Mouse (Mus musculus) heart, postnatal 25 days (tissue): Measurements from ENCODE around the gene Foxr1. TPM values are rescaled to one million over a fixed set of nuclear protein-coding genes. Genes with fewer than 3 reads are reported as not detected.

Source experiments
- DNase-seq: peaks from one replicate; pipeline ENCODE4 v3.0.0; 2022; ENCODE audit warnings: low spot score
- intact Hi-C: fragments of 180-260 bp; cut with DNase I; formaldehyde crosslinking; loops from one replicate; pipeline ENCODE4 v1.15.1; 2025
- microRNA-seq: library from miRNA; unstranded; fragments of <30 nt; microRNA quantifications from one replicate; pipeline ENCODE4 v1.2.0, GENCODE M21; 2022
- total RNA-seq, 2 experiments: library from RNA; stranded (reverse); gene quantifications; 2 replicates each; pipeline ENCODE4 v1.2.3; 2021

Gene Foxr1
- total RNA-seq, 2 experiments from 2014 or later: not detected

- intact Hi-C loops: loop anchor here (5.0 kb wide), 1 partner anchor 97 kb away; no protein-coding TSS in a partner anchor
- no peak for DNase-seq
Measured at GRCm38 (mm10) chr9:44389273-44389672, 51.7 kb downstream of the Foxr1 start.

GRCm38 (mm10) chr9:44387221-44387620 is 53.7 kb downstream of the Foxr1 start:
- intact Hi-C loops: loop anchor here (5.0 kb wide), 1 partner anchor 95 kb away; no protein-coding TSS in a partner anchor

GRCm38 (mm10) chr9:44384596-44384995 is 56.3 kb downstream of the Foxr1 start:
- DNase-seq: no peak
- intact Hi-C loops: no loop called here

More at GRCm38 (mm10) chr9:44387221-44387620, 53.7 kb downstream of the Foxr1 start:
- no peak for DNase-seq

Small RNA genes lying within 50 kb of the gene (microRNA-seq; reads per million reads assigned to microRNA genes)
- not detected for gene Mir7085

Other genes with a start within 250 kb of the Foxr1 start
- gene Cbl, start 207.1 kb downstream of the Foxr1 start, total RNA-seq: 10 to 100 TPM; 18.6 to 22.4 TPM
- gene Ccdc153, start 200.5 kb downstream of the Foxr1 start, total RNA-seq: not detected
- 1 to 10 TPM; 4.3 to 4.4 TPM for gene Pdzd3, start 189.7 kb downstream of the Foxr1 start, total RNA-seq
- 10 to 100 TPM; 19.4 to 20.7 TPM for gene Nlrx1, start 172.5 kb downstream of the Foxr1 start, total RNA-seq
- under 1 TPM; 0.34 to 0.42 TPM for gene Abcg4, start 152.5 kb downstream of the Foxr1 start, total RNA-seq
- 10 to 100 TPM in 1 of 2 experiments, 1 to 10 TPM in 1; 7.9 to 12.7 TPM for gene Hinfp, start 135.5 kb downstream of the Foxr1 start, total RNA-seq
- gene C2cd2l, start 120.9 kb downstream of the Foxr1 start, total RNA-seq: 10 to 100 TPM; 11.7 to 13.9 TPM
- 10 to 100 TPM; 18.6 to 19.6 TPM for gene Dpagt1, start 115.1 kb downstream of the Foxr1 start, total RNA-seq
- 10 to 100 TPM; 14.6 to 15.6 TPM for gene H2afx, start 106.4 kb downstream of the Foxr1 start, total RNA-seq
- gene Hmbs, start 96.9 kb downstream of the Foxr1 start, total RNA-seq: 10 to 100 TPM; 46.3 to 47.0 TPM
- gene Vps11, start 79.5 kb downstream of the Foxr1 start, total RNA-seq: 10 to 100 TPM; 14.3 to 14.8 TPM
- 10 to 100 TPM; 70.2 to 78.9 TPM for gene Hyou1, start 61.6 kb downstream of the Foxr1 start, total RNA-seq
- gene Slc37a4, start 44.3 kb downstream of the Foxr1 start, total RNA-seq: 10 to 100 TPM; 25.5 to 27.9 TPM
- 100 to 1,000 TPM; 745 to 824 TPM for gene Rps25, start 34.0 kb downstream of the Foxr1 start, total RNA-seq
- gene Trappc4, start 33.5 kb downstream of the Foxr1 start, total RNA-seq: 10 to 100 TPM; 34.9 to 35.1 TPM
- gene Ccdc84, start 22.6 kb downstream of the Foxr1 start, total RNA-seq: 1 to 10 TPM; 7.2 to 8.0 TPM
- not detected for gene Upk2, start 13.8 kb upstream of the Foxr1 start, total RNA-seq
- 10 to 100 TPM; 44.9 to 57.6 TPM for gene Bcl9l, start 41.7 kb upstream of the Foxr1 start, total RNA-seq
- under 1 TPM; 0.10 to 0.31 TPM for gene Cxcr5, start 120.7 kb upstream of the Foxr1 start, total RNA-seq
- 10 to 100 TPM; 72.5 to 87.3 TPM for gene Ddx6, start 163.8 kb upstream of the Foxr1 start, total RNA-seq
- gene Treh, start 232.1 kb upstream of the Foxr1 start, total RNA-seq: not detected